Mouse (Mus musculus) C2C12 (cell line): ENCODE measurements around the gene Hint3.

Experiments
- CEBPB ChIP-seq: IDR thresholded peaks from one replicate; pipeline ENCODE4 v1.6.1; 2011; ENCODE audit warnings: low read depth, mild to moderate bottlenecking, control low read depth, moderate library complexity
- CTCF ChIP-seq: IDR thresholded peaks from one replicate; pipeline ENCODE4 v1.5.1; 2011; ENCODE audit not compliant: control insufficient read depth, insufficient read depth, insufficient read length
- MAX ChIP-seq: IDR thresholded peaks from one replicate; pipeline ENCODE4 v1.6.1; 2011; ENCODE audit warnings: mild to moderate bottlenecking, control low read depth
- MYOD1 ChIP-seq: IDR thresholded peaks from one replicate; pipeline ENCODE4 v1.6.1; 2011; ENCODE audit warnings: low read depth; ENCODE audit not compliant: control insufficient read depth, insufficient read length
- USF1 ChIP-seq: IDR thresholded peaks from one replicate; pipeline ENCODE4 v1.6.1; 2011; ENCODE audit warnings: low read depth, mild to moderate bottlenecking, control low read depth, moderate library complexity

DNA sequence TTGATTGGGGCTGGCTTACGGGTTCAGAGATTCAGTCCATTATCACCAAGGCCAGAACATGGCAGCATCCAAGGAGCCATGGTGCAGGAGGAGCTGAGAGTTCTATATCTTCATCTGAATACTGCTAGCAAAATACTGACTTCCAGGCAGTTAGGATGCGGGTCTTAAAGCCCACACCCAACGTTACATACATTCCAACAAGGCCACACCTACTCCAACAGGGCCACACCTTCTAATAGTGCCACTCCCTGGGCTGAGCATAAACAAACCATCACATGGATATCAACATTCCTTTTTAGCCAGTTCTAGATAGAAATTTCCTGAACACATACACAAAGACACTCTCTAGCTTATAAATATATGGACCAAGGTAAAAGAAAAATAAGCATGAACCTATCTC is at the start of gene Hint3:
- TF ChIP-seq CTCF: no peak
- no peak for TF ChIP-seq MYOD1
- TF ChIP-seq CEBPB: no peak
- TF ChIP-seq USF1: no peak
- TF ChIP-seq MAX: no peak
